Mouse (Mus musculus) bone marrow, adult 2 months (tissue): Measurements from ENCODE around the gene Rab11b.

Experiments used
- CTCF ChIP-seq: fragments of 200-500 bp; IDR thresholded peaks from 2 replicates; pipeline ENCODE4 v1.5.1; 2011; ENCODE audit warnings: low read length, control low read depth; ENCODE audit not compliant: control insufficient read depth, insufficient read depth
- POLR2A ChIP-seq: fragments of 200-500 bp; IDR thresholded peaks from 2 replicates; pipeline ENCODE4 v1.6.1; 2011; ENCODE audit warnings: low read depth, mild to moderate bottlenecking, control low read depth, low read length, borderline replicate concordance; ENCODE audit not compliant: control insufficient read depth

DNA sequence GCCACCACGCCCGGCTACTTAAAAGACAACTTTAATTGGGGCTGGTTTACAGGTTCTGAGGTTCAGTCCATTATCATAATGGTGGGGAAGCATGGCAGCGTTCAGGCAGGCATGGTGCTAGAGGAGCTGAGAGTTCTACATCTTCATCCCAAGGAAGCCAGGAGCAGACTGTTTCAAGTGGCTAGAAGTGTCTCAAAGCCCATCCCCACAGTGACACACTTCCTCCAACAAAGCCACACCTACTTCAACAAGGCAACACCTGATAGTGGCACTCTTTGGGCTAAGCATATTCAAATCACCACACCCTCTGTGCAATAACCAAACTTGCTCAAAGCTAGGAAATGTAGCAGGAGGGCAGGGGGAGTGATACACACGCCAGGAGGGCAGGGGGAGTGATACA lies 43.9 kb upstream of the Rab11b start:
- TF ChIP-seq POLR2A = no peak
- no peak for TF ChIP-seq CTCF
